Mouse (Mus musculus) fat pad, adult 2 months (tissue): Measurements from ENCODE around the gene Colgalt1.

Source experiments
- DNase-seq: peaks from one replicate; pipeline ENCODE4 v3.0.0-alpha.2; 2011; ENCODE audit warnings: low read depth, low spot score; ENCODE audit errors: extremely low read depth

Colgalt1 gene

GRCm38 (mm10) chr8:71591017-71591416 is 19.8 kb upstream of the Colgalt1 start:
- no peak for DNase-seq

GRCm38 (mm10) chr8:71591471-71592373 is 19.1 kb upstream of the Colgalt1 start, which contains the start of gene Pgls:
Gene Pgls, plus strand, starts transcription at chr8:71592176.
- DNase-seq = no peak

GRCm38 (mm10) chr8:71592374-71593170 is 18.2 kb upstream of the Colgalt1 start:
- no peak for DNase-seq

GRCm38 (mm10) chr8:71593556-71594323 is 17.1 kb upstream of the Colgalt1 start:
- DNase-seq = no peak

GRCm38 (mm10) chr8:71594324-71594722 is 16.5 kb upstream of the Colgalt1 start:
- DNase-seq = no peak

GRCm38 (mm10) chr8:71595862-71596261 is 14.9 kb upstream of the Colgalt1 start:
- DNase-seq = no peak

- DNase-seq = no peak
These were observed 14.4 kb upstream of the Colgalt1 start for GRCm38 (mm10) chr8:71596384-71596783.

- no peak for DNase-seq
These were observed 14.0 kb upstream of the Colgalt1 start for GRCm38 (mm10) chr8:71596798-71597197.

GRCm38 (mm10) chr8:71597451-71597850 is 13.3 kb upstream of the Colgalt1 start, which contains the start of gene Fam129c:
Gene Fam129c, plus strand, starts transcription at chr8:71597648.
- DNase-seq = no peak

- DNase-seq = no peak
These were observed 12.4 kb upstream of the Colgalt1 start for GRCm38 (mm10) chr8:71598375-71598774.

- DNase-seq = no peak
These were observed 12.0 kb upstream of the Colgalt1 start for GRCm38 (mm10) chr8:71598841-71599240.

- DNase-seq = no peak
These were observed 8.7 kb upstream of the Colgalt1 start for GRCm38 (mm10) chr8:71601939-71602665.

GRCm38 (mm10) chr8:71602666-71603334 is 8.0 kb upstream of the Colgalt1 start:
- DNase-seq = no peak

GRCm38 (mm10) chr8:71604021-71604420 is 6.8 kb upstream of the Colgalt1 start:
- DNase-seq = no peak

- DNase-seq = no peak
These were observed 1.3 kb downstream of the Colgalt1 start for GRCm38 (mm10) chr8:71612141-71612540.

- DNase-seq = no peak
These were observed 2.6 kb downstream of the Colgalt1 start for GRCm38 (mm10) chr8:71613418-71613817.

GRCm38 (mm10) chr8:71619786-71620185 is 9.0 kb downstream of the Colgalt1 start:
- DNase-seq = no peak

GRCm38 (mm10) chr8:71625088-71625487 is 14.3 kb downstream of the Colgalt1 start:
- DNase-seq = no peak

- no peak for DNase-seq
These were observed 16.0 kb downstream of the Colgalt1 start for GRCm38 (mm10) chr8:71626753-71627152.
